Mouse (Mus musculus) kidney, adult 8-10 months (tissue): Measurements from ENCODE around the gene Nav2.

Experiments used
- DNase-seq, 2 experiments: peaks; one replicate each; pipeline ENCODE4 v3.0.0; 2022

The Nav2 gene

DNA sequence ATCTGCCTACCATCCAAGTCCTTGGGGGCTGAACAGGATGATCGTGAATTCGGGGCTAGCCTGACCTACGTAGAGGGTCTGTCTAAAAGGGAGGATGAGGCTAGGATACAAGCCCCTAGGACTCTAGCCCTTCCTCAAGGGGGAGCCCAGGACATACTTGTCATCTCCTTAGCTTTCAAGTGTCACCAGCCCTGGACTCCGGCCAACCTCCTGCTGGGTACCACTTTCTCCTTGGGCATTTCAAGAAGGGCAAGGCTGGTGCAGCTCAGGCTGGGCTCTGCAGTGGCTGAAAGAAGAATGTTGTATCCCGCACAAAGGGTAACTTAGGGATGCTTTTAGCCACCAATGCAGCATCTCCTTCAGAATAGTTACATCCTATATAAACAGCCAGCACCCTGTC lies 592.4 kb downstream of the Nav2 start:
- no peak for DNase-seq

DNA sequence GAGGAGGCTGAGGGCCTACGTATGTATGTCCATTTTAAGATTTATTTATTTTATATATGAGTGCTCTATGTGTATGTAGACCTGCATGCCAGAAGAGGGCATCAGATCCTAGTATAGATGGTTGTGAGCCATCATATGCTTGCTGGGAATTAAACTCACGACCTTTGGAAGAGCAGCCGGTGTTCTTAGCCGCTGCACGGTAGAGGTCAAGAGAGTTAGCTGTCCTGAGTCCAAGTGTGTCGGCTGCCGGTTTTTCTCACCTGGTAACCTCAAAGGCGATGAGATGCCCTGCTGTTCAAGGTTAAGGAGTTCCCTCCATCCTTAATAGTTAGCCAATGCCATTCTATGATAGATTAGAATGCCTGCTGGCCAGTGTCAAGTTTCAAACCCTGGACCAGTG lies 594.9 kb downstream of the Nav2 start:
- peak in 1 of 2 experiments; percentile 62 for DNase-seq

DNA sequence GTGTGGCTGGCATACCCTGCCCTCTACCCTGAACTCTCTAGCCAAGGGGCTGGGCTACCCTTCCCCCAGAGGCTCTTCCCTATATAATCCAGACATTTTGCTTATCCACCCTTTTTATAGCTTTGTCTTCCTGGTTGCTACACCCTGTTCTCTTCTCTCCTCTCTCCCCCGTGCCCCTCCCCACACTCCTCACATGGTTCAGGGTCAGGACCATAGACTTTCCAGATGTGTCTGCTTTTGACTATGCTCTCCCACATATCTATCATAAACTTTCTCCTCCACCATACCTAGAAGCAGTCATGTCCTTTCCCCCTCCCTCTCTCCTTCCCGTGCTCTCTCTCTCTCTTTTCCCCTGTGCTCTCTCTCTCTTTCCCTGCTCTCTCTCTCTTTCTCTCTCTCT lies 595.4 kb downstream of the Nav2 start:
- no peak for DNase-seq

DNA sequence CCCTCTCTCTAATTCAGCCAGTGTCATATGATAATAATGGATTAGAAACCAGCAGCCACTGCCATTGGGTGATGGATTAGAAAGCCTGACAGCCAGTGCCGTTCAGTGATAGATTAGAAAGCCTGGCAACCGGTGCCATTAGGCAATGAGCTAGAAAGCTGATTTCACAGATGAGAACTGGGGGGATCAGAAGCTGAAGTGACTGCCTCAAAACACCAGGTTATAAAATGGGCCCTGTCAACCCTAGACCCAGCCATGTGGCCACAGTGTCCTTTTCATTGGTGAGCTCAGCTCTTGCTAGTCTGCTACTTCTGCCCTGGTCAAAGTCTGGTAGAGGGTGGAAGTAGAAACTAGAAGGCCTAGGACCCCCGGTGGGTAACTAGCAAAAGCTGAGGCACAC lies 595.8 kb downstream of the Nav2 start:
- DNase-seq, result no peak

DNA sequence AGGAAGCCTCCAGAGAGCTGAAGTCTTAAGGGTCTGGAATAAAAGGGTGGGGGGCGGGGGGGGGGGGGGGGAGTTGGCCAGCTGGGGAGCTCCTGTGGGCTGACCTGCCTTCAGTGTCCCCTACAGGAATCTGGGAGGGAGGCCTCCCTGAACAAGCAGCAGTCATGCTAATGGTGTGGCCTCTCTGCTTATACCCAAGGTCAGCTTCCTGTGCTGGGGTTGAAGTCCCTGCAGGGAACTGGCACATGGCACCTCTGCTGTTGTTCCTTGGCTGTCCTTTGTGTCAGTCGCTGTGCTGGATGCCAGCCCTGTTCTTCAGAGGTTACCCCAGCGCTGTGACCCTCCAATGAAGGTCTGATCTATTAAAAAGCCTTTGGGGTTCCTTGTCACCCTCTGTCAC lies 596.5 kb downstream of the Nav2 start:
- DNase-seq, result peak in 1 of 2 experiments; percentile 42

DNA sequence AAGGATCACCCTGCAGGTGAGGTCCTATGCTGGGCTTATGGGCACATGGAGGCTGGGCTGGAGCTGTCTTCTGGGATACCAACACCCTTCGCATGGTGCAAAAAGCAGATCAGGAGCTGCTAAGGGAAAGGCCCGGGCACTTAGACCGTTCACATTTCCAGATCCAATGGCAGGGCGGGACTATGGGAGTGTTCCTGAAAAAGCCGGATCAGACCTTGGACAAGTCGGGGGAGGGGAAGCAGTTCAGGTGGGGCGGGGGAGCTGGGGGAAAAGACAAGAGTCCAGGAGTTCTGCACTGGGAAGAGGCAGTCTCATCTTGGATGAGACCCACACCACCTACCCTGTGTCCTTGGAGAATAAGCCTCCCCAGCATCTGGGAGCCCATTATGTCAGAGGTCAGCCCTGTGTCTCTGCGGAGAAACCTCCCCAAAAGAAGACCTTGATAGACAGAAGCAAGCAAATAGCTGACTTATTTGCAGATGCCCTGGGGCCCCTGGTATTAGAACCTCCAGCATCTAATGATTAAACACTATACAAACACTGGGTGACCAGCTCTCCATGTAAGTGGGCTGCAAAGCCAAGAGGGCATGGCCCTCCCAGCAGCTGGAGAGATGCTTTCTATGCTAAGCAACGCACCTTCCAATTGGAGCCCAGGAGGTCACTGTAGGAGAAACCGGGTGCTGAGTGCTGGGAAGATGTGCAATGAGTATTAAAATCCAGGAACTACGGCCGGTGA lies 597.7 kb downstream of the Nav2 start:
- DNase-seq, result no peak

DNA sequence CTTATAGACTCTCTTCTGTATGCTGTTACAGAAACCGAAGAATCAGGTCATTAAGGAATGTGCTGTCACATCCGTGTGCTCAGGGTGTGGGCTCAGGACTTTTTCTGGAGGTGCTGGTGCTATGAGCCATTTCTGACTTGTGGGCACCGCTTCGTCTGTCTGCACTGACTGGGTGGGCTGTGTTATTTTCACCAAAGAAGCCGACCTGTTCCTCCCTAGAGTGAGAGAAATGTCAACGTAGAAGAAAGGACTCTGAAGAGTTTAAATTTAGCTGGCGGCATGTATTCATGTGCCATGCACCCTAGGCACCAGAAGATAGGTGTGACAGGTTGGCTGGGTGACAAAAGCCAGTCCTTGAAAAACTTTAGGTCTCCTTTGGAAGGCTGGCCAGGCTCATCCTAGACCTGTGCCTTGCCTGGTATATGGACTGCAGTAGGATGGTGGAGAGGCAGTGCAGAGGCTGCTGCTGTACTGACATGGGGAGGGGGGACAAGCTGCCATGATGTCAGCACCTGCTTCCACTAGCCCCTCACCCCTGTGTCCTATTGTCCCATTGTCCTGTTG lies 599.5 kb downstream of the Nav2 start:
- no peak for DNase-seq

DNA sequence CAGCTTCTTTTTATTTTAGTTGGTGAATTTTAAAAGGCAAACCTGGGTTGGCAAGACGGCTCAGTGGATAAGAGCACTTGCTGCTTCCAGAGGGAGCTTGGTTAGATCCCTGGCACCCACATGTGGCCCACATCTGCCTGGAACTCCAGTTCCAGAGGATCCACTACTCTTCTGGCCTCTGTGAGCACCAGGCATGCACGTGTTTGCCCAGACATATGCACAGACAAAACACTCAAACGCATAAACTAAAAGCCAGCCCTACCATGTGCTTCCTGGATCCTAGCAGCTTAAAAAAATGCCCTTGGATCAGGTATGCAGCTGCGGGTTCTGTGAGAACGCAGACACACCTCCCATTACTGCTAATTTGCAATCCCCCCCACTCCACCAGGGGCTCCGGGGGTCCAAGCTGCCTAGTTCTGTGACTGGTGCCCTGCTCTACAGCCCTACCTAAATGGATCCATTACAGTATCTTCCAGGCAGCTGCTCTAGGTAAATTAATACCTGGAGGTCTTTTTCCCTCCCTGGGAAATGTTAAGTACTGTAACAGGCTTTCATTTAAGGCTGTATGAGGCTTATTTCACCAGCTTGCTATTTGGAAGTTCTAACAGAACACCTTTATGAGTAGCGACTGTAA lies 603.4 kb downstream of the Nav2 start:
- DNase-seq, result no peak

DNA sequence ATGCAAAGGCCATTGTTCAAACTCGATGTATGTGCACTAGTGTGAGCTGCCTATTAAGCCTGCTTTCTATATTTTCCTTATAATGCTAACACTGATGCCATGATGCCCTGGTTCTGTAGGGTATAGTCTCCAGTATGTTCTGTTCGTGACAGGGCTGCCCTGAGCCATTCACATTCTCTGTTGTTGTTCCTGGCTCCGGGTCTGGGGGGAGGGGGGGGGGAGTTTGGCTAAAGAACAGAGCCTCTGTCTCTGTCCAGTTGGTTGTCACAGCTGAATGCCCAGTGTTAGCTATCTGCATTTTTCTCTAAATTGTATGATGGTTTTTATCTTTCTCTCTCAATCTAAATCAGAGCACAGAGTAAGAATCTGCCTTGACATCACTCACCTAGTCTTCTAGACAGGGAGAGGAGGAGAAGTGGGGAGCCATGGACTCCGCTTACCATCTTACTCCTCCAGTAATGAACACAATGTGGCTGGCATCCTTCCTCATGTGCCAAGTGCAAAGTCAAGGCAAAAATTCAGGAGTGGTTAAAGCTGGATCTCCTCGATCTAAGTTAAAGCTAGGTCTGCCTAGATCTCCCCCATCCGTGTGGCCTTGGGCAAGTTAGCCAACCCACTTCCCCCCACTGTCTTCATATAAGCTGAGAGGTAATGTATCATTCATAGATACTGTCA lies 605.4 kb downstream of the Nav2 start:
- no peak for DNase-seq

DNA sequence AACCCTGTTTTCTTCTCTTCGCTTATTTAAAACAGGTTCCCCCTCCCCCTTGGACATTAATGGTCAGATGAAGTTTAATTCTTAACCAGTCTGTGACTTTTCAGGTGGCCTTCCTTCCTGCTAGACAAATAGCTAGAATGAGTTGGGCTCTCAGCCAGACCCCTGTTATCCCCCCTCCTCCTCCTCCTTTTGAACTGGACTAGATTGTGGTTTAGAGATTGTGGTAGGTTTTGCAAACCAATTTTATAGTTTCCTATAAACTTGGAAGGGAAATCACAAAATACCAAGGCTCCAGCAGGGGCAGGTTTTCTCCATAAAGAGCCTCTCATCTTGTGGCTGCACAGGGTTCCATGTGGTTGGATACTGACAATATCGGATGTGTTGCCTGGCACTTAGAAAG lies 606.5 kb downstream of the Nav2 start:
- peak; percentile 80 to 83 for DNase-seq

DNA sequence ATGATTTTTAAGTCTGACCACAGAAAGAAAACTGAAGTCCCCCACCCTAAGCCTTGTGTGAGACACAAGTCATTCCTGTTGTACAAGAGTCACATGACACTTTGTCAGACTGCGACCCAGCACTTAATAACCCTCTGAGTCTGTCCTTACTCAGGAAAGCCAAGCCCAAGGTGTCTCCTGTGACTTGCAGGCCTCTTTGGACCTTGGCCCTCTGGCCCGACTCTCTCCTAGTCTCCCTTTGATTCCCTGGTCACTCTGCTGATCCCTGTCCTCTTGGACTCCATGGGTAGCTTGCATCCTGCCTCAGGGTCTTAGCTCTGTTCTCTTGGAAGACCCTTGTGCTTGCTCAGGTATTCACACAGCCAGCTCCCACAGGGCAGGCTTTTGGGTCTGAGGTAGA lies 612.0 kb downstream of the Nav2 start:
- DNase-seq, result peak; percentile 75 to 79

DNA sequence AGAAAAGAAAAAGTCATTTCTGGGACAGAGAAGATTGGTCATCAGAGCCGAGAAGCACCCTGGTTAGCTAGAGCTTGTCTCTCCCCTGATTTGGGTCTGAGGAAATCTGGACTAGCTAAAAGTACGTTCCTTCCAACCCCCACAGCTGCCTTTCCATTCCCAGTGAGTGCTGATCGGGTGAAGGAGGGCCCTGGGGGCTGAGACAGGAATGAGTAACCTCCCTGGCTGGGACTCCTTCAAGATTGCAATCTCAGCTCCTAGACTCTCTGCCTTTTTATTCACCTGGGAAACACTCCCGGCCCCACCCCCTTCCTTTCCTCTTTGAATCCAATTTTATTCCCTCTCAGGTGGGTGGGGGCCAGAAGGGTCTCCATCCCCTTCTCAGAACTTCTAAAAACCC lies 612.8 kb downstream of the Nav2 start:
- DNase-seq, result no peak

DNA sequence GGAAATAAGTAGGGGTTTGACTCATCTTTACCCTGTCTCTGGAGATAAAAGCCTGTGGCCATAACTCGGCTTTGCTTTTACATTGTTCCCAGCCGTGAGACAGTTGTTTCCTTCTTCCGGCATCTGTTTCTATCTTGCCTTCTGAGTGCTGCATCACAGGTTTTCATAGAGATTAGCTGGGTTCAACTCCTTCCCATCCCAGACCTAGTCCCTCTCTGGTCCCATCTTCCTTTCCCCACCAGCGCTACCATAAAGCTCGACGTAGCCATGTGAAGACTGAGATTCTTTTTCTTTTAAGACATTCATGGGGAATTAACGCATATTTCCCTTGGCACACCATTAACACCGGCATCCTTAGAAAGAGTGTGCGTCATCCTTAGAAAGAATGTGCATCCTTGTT lies 613.5 kb downstream of the Nav2 start:
- no peak for DNase-seq

DNA sequence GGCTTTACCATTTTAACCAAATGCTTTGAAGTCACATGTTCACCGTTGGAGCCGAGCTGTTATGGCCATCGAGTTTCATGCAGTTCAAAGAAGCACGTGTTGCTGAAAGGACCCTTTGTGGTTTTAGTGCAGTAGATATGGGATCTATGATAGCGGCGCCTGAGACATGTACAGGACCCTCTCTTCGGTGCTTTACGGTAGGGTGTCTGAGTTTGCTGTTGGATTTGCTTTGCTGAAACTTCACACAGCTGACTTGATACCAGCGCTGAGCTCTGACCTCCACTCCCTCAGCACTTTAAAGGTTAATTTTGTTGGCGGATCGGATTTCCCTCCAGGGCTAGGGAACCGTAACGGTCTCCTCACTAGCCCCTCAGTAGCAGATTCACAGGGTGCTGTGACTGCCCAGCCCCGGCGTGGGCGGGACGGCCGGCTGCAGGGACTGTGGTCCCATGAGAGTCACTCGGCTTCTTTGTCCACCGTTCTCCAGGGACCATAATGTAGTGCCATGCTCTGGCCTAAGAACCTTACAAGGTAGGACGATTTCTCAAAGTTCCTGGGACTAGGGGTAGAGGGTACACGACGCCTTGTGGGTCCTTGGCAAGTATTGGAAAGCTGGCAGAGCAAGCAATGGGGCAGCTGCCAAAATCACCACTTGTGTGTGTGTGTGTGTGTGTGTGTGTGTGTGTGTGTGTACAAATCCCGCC lies 614.0 kb downstream of the Nav2 start:
- peak; percentile 69 to 77 for DNase-seq

DNA sequence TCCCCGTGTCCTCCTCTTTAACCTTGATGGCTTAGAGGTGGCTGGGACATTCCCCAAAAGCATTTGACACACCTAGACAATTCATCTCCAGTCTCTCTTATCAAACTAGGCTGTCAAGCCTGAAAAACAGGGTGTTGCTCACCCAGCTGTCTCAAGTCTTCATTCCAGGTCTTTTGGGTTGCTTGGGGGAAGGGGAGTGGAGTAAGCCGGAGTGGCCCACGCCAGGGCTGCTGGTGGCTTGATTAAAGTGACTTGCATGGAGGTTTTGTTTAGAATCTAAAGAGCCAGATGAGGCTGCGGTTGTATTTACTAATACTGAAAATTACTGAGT lies 614.6 kb downstream of the Nav2 start:
- no peak for DNase-seq

DNA sequence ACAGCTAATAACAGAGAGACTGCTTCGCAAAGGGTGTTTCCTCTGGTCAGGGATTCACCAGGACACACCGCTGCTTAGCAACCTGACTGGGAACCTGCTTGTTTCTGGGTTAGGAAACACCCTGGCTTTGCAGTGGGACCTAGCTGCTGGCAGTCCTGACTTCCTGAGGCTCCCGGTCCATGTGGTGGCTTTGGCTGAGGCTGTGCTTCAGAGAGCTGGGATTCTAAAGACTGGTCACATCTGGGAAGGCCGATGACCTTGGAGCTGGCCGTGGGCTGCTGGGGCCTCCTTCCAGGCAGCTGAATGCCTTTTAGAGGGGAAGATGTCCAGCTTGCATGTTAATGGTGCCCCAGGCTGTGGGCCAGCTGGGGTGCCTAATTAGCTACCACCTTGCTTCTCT lies 615.2 kb downstream of the Nav2 start:
- peak in 1 of 2 experiments; percentile 40 for DNase-seq

DNA sequence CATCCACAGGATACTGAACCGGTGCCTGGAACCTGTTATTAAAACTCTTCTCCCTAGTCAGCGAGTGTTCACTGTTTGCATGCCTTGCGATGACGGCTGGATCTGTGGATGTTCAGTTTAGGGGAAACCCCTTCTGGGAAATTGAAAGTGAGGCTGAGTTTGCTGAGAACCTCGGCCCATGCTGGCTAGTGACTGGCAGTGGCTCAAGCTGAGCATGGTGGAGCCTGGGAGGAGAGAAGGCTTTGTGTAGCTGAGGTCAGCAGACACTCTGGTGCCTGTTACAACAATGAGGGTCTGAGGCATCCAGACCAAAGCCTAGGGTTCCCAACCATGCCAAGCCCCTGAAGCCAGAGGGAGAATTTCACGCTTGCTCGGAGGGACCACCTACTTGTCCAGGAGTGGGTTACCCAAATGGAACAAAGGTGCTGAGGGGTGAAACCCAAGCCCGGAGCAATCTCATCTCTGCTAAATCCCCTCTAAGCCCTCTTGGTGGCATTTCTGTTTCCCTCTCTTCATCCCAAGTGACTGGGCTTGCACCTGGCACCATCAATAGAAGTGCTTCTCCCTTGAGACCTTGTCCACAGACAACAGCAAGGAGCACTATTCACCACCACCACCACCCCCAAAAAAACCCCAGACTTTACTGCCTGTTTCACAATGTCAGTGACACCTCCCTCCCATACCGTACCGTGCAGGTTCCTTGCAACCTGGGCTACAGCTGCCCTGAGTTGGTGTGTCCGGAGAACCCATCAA lies 617.0 kb downstream of the Nav2 start:
- DNase-seq, result no peak

DNA sequence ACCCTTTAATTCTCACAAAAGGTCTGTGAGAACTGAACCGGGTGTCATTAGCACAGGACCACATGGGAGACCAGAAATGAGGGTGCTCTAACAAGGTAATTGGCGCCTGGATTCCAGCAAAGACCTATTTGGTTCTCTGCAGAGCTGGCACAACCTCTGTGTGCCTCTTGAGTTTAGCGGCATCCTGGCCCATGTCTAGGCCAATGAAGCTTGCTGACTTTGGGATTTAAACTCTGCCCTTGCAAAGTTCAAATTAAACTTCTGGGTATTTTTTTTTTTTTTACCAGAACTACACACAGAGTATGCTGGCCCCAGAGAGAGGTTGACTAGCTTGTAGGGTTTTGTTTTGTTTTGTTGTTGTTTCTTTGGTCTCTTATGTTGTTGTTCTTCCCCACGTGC lies 617.6 kb downstream of the Nav2 start:
- DNase-seq, result no peak

DNA sequence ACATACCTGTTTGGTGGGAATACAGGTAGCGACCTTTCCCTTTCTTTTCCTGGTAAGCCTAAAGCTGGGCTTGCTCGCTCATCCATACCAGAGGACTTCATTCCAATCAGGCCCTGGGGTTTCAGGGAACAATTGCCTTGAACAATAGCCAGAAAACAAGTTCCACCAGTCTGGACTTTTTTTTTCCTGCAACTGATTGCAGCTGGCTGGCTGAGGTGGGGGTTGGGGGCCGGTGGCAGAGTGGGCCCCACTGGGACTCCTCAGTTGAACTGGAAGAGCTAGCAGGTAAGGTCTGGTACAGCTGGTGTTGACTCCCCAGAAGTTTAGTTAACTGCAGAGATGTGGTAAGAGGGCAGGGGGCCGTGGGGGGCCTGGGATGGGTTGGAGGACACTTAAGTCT lies 619.0 kb downstream of the Nav2 start:
- no peak for DNase-seq

DNA sequence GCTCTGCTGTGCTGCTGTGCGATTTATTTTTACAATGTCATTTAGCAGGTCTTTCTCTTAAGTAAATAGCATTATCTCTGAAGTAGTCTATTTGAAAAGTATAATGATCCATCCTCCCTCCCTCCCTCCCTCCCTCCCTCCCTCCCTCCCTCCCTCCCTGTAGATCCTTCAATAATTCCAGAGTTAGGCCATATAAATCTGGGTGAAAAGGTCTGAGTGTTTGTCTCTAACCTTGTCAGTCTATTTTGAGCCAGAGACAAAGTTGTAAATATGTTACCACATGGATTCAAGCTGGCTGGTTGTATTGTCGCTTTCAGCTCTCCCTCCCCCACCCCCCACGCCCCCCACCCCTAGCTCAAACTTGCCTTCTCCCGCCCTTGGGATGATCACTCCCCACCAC lies 619.4 kb downstream of the Nav2 start:
- no peak for DNase-seq

DNA sequence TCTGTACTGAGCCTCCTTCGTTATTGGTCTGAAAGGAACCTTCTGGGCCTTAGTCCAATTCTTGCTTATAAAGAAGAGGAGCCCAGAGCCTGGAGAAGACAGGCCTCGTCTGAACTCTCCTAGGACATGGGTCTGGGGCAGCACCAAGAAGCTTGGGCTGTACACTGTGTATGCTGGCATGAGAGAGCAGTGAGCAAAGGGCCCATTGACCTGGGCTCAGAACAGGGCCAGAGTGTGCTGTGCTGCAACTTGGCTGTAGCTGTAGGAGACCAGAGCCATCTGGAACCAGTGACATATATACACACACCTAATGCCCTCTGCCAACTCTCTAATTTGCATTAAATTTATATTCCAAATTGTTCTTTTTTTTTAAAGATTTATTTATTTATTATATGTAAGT lies 621.0 kb downstream of the Nav2 start:
- DNase-seq, result no peak

DNA sequence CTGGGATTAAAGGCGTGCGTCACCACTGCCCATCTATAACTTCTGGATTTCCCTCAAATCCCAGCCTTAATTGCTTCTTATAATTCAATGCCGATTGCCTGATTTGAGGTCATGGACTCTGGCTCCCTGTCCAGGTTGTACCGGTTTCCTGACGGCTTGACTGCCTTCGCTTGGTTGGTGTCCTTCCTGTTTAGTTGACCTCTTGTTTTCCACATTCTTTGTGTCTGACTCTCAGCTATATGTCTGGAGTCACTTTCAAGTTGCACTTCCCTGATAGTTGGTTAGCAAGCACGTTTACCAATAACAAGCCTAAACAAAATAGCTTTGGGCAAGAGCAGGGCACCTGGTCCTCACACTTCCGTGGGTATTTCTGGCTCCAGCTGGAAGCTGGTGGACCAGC lies 625.1 kb downstream of the Nav2 start:
- peak; percentile 52 to 67 for DNase-seq

DNA sequence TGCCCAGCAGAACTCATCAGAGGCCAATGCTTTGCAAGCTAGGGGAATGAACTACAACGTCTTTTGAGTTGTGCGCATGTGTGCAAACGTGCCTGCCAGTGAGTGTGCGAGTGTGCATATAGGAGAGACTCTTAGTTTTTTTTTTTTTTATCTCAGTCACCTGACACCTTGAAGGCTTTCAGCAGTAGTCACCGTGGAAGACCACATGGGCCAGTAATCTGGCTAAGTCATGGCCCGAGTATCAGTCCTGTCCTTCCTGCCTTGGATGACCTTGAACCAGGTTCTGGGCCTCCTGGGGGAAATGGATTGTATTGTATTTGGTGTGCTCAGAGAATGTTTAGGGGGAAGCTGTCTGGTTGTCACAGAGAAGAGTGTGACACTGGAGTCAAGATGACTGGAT lies 625.7 kb downstream of the Nav2 start:
- DNase-seq, result no peak
